Mouse (Mus musculus) midbrain, embryonic 12.5 days (tissue): ENCODE data around the gene Batf2. TPM values are rescaled to one million over a fixed set of nuclear protein-coding genes. Genes with fewer than 3 reads are reported as not detected.

Experiments used
- ATAC-seq: fragments of 200-750 bp; cut with Nextera tagmentation; 2 replicates; pipeline ENCODE4 v1.8.0; 2017; ENCODE audit warnings: low read depth, moderate TSS enrichment, moderate library complexity; ENCODE audit not compliant: low FRiP score
- H3K27ac ChIP-seq: fragments of 300-500 bp; sonication (generic); replicated peaks from 2 replicates; pipeline ENCODE4 v1.5.1; 2016; ENCODE audit warnings: mild to moderate bottlenecking
- H3K27me3 ChIP-seq: fragments of 300-500 bp; sonication (generic); 2 replicates; pipeline ENCODE4 v1.6.1; 2016; ENCODE audit warnings: mild to moderate bottlenecking
- H3K36me3 ChIP-seq: fragments of 300-500 bp; sonication (generic); 2 replicates; pipeline ENCODE4 v1.6.1; 2016
- H3K4me1 ChIP-seq: fragments of 300-500 bp; sonication (generic); 2 replicates; pipeline ENCODE4 v1.6.1; 2016
- H3K4me2 ChIP-seq: fragments of 300-500 bp; sonication (generic); replicated peaks from 2 replicates; pipeline ENCODE4 v1.6.1; 2016; ENCODE audit warnings: mild to moderate bottlenecking, moderate library complexity
- H3K4me3 ChIP-seq: fragments of 300-500 bp; sonication (generic); 2 replicates; pipeline ENCODE4 v1.5.1; 2016; ENCODE audit warnings: mild to moderate bottlenecking
- H3K9ac ChIP-seq: fragments of 300-500 bp; sonication (generic); replicated peaks from 2 replicates; pipeline ENCODE4 v1.6.1; 2016; ENCODE audit warnings: mild to moderate bottlenecking, moderate library complexity
- H3K9me3 ChIP-seq: fragments of 300-500 bp; sonication (generic); 2 replicates; pipeline ENCODE4 v1.6.1; 2016; ENCODE audit warnings: mild to moderate bottlenecking
- WGBS: fragments of 180-500 bp; shearing (Covaris S2); methylation state at CpG from one replicate; pipeline ENCODE4 v1.1.7; 2016; 5-methylcytosine and 5-hydroxymethylcytosine counted together
- polyA plus RNA-seq: library from polyadenylated mRNA; unstranded; fragments of >200 nt; fragmentation: Nextera tagmentation; extraction: Ambion mirVana; gene quantifications from 2 replicates; pipeline ENCODE4 v1.2.1, GENCODE M21; 2016

Batf2 gene
- polyA plus RNA-seq, result not detected in 2 replicates

DNA sequence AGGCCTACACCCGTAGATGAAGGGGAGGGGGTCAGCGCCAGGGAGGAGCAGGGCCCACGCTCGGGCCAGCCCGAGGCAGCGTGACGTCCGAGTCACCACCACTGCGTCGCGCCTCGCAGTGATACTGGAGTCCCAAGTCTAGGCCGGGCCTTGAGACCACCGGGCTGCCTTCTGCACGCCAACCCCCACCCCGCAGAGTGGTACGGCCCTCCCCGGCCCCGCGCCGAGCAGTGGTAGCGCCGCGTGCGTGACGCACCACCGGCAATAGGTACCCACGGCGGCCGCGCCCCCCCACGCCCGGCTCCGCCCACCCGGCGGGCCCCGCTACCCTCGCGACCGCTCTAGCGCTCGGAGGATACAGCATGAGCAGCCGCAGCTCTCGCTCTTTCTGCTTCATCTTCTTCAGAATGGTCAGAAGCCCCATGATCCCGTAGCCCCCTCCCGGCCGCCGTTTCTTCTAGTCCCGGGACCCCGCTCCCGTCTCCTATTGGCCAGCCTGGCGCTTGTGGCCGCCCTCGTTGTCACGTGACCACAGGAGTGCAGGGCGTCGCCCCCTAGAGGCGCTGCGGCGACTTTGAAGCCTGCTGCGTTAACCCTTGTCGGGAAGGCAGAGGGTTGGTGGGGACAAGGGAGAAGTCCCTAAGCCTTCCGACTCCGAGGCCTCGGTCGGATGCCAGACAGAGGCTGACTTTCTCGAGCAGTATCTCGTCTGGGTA is at the start of gene Batf2:
TSS of gene Batf2 (plus strand) at position 306 of the 716 bp plus-strand sequence.
- Histone ChIP-seq H3K27me3 (peaks cover 3% of the 10 kb centered on the region; the same call in 1 of the 2 replicates), H3K27ac (peak within 1 kb of the TSS; percentile 99), H3K4me2 (peak within 1 kb of the TSS; percentile 82), H3K9ac (peak within 1 kb of the TSS; percentile 83), H3K9me3 (no peaks in the 10 kb centered on the region), H3K36me3 (peaks cover 19% of the 10 kb centered on the region), H3K4me1 (peaks cover 9% of the 10 kb centered on the region), H3K4me3 (peak within 1 kb of the TSS; percentile 73)
- ATAC-seq, result peak; percentile 93
- WGBS, result under 1% methylated on average over 55 of the region's 68 CpGs

DNA sequence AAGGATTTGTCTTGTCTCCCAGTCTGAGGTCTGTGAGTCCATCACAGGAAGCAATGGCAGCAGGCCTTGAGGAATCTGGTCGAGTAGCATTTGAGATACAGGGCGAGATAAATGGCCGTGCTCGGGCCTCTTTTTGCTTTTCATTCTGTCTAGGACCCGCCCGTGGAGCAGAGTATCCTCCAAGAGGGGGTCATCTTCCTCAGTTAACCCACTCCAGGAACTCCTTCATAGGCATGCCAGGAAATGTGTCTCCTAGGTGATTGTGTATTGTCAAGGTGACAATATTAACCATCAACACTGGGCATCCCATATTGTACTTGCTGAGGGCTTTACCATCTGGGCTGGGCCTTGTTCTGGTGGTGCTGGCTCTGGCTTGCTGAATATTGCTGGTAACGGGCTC is 46.7 kb upstream of the Batf2 start, which contains the start of gene AC131692.1:
TSS of gene AC131692.1 (plus strand) at position 301 of the 400 bp plus-strand sequence.
- Histone ChIP-seq H3K27ac (no peak within 1 kb of the TSS), H3K4me2 (no peak within 1 kb of the TSS), H3K36me3 (peaks cover 54% of the 10 kb centered on the region), H3K4me3 (no peak within 1 kb of the TSS), H3K9me3 (no peaks in the 10 kb centered on the region), H3K9ac (no peak within 1 kb of the TSS), H3K27me3 (no peaks in the 10 kb centered on the region), H3K4me1 (no peaks in the 10 kb centered on the region)
- WGBS, result 95% methylated on average over 7 of the region's 7 CpGs
- ATAC-seq, result no peak

DNA sequence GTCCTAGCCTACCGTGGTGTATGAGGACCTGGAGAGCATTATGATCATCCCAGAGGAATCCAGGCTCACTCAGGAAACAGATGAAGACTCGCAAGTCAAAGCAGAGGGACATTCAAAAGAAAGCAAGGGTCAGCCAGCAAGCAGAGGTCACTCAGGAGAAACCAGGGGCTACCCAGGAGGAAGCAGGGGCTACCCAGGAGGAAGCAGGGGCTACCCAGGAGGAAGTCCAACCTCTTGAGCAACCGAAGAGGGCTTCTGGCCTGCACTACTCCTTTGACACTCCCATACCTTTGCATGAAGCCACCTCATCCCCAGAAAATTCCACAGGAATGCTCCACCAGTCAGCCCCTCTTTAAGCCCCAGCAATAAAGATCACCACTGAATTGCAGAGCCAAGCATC is 42.9 kb upstream of the Batf2 start:
- WGBS, result 89% methylated on average over 3 of the region's 3 CpGs
- Histone ChIP-seq H3K9me3 (no peaks in the 10 kb centered on the region), H3K27ac (no peak overlapping the region), H3K9ac (no peak overlapping the region), H3K36me3 (peaks cover 27% of the 10 kb centered on the region), H3K4me1 (no peaks in the 10 kb centered on the region), H3K4me3 (no peak overlapping the region), H3K4me2 (no peak overlapping the region), H3K27me3 (no peaks in the 10 kb centered on the region)
- no peak for ATAC-seq

DNA sequence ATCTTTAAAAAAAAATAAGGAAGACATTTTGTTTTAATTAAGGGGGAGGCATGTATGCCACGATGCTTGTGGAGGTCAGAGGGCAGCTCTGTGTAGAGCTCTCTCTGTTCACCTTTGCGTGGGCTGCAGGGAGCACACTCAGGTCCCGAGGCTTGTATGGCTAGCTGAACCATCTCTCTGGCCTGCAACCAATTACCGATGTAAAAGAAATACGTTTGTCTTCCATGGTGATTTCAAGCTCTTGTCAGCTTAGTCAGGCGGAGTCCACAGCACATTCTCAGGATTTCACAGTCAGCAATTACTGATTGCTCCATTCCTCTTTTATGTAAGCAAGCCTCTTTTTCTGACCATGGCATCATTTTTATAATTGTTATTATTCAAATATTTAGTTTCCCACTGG is 39.6 kb upstream of the Batf2 start:
- no peak overlapping the region for H3K27ac ChIP-seq
- no peak overlapping the region for H3K4me2 ChIP-seq
- H3K9me3 ChIP-seq, result no peaks in the 10 kb centered on the region
- no peak for ATAC-seq
- H3K27me3 ChIP-seq, result no peaks in the 10 kb centered on the region
- H3K4me1 ChIP-seq, result no peaks in the 10 kb centered on the region
- H3K9ac ChIP-seq, result no peak overlapping the region
- 83% methylated on average over 6 of the region's 6 CpGs for WGBS
- H3K4me3 ChIP-seq, result no peak overlapping the region
- H3K36me3 ChIP-seq, result peaks cover 5% of the 10 kb centered on the region; the same call in 1 of the 2 replicates

DNA sequence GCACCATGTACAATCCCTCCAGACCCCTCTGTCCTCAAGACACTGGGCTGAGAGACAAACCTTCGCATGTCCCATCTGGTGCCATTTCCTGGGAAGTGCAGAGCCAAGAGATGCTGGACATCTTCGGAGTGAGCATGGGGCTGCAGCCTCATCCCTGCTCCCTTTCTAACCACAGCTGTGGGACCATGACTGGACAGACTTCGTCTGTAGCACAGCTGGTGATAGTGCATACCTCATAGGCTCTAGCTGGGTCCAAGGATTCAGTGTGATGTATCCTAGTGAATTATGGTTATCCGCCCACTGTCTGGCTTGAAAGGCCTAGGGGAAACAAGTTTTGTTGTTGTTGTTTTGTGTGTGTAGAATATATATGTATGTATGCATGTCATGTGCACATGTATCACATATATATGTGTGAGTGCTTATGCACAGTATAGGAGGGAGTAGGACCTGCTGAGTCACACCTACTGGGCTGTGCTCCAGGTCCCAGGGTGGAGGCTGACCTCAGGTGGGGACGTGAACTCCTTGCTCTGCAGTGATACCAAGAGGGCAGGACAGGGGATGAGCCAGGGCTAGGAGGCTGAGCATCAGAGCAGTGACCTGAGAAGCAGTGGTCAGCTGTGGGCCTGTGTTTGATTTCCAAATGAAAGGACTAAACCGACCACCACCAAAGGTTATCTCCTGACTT is 38.5 kb upstream of the Batf2 start:
- Histone ChIP-seq H3K4me2 (no peak overlapping the region), H3K9ac (no peak overlapping the region), H3K4me1 (no peaks in the 10 kb centered on the region), H3K9me3 (no peaks in the 10 kb centered on the region), H3K36me3 (peaks cover 2% of the 10 kb centered on the region; the same call in 1 of the 2 replicates), H3K4me3 (no peak overlapping the region), H3K27me3 (no peaks in the 10 kb centered on the region), H3K27ac (no peak overlapping the region)
- ATAC-seq, result no peak
- 82% methylated on average over 6 of the region's 6 CpGs for WGBS

DNA sequence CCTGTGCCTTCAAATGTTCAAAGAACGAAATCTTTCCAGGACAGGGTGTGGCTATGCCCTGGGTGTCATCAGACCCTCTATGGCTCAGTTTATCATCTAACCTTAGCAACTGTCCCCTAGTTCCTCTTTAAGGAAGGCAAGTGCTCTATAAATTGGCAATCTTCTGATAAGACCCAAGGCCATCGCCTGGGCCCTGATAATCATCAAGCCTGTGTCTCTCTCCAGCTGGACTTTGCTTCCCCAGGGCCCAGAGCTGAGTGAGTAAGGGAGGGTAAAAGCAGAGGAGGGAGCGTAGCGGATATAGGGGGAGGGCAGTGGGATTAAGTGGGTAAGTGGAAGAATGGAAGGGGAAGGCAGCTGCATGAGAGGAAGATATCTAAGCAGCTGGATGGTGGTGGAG is 36.3 kb upstream of the Batf2 start:
- H3K4me2 ChIP-seq, result no peak overlapping the region
- no peaks in the 10 kb centered on the region for H3K4me1 ChIP-seq
- no peak overlapping the region for H3K9ac ChIP-seq
- 0 out of 2 replicates have a peak, but pooled peaks cover 2% of the 10 kb centered on the region for H3K36me3 ChIP-seq
- H3K9me3 ChIP-seq, result no peaks in the 10 kb centered on the region
- 71% methylated on average over 4 of the region's 4 CpGs for WGBS
- ATAC-seq, result no peak
- no peak overlapping the region for H3K4me3 ChIP-seq
- H3K27me3 ChIP-seq, result no peaks in the 10 kb centered on the region
- no peak overlapping the region for H3K27ac ChIP-seq

DNA sequence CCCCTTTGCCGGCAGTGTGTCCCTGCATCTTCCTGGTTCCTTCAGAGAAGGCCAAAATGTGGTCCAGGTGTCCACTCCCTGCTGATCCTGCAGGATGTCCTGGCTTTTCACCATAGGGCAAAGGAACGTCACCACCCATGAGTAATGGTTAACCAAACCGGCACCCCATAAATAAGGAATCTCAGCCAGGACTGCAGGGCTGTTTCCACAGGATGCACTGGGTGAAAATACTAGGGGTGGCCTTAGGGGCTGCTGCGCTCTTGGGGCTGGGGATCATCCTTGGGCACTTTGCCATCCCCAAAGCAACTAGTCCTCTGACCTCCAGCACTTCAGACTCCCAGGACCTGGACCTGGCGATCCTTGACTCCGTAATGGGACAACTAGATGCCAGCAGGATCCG is 35.2 kb upstream of the Batf2 start, which contains the start of gene Naaladl1:
TSS of gene Naaladl1 (plus strand) at position 197 of the 400 bp plus-strand sequence.
- H3K27ac ChIP-seq, result no peak within 1 kb of the TSS
- no peak for ATAC-seq
- H3K4me1 ChIP-seq, result no peaks in the 10 kb centered on the region
- no peak within 1 kb of the TSS for H3K4me2 ChIP-seq
- H3K27me3 ChIP-seq, result no peaks in the 10 kb centered on the region
- H3K36me3 ChIP-seq, result no peaks in the 10 kb centered on the region
- H3K4me3 ChIP-seq, result no peak within 1 kb of the TSS
- H3K9ac ChIP-seq, result no peak within 1 kb of the TSS
- 84% methylated on average over 7 of the region's 7 CpGs for WGBS
- no peaks in the 10 kb centered on the region for H3K9me3 ChIP-seq

DNA sequence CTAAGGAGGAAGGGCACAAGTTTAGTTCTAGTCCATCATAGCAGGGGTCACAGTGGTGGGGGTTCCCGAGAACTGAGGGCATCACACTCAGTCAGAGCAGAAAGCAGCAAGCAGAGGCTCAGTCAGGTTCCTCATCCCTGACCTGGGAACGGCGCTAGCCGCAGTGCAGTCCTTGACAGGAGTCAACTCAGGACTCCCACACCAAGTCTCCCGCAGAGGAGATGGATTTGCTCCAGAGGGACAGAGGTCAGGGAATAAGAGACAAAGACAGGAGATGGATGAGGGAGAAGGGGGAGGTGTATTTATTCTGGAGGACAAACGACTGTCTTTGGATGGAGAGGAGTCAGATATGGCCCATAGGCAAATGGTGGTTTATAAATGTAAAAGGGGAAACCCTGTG is 27.7 kb upstream of the Batf2 start:
- H3K4me3 ChIP-seq, result no peak overlapping the region
- WGBS, result 72% methylated on average over 6 of the region's 6 CpGs
- H3K4me2 ChIP-seq, result no peak overlapping the region
- no peak for ATAC-seq
- peaks cover 24% of the 10 kb centered on the region for H3K36me3 ChIP-seq
- no peaks in the 10 kb centered on the region for H3K27me3 ChIP-seq
- no peaks in the 10 kb centered on the region for H3K9me3 ChIP-seq
- H3K4me1 ChIP-seq, result peaks cover 12% of the 10 kb centered on the region
- no peak overlapping the region for H3K9ac ChIP-seq
- H3K27ac ChIP-seq, result no peak overlapping the region

DNA sequence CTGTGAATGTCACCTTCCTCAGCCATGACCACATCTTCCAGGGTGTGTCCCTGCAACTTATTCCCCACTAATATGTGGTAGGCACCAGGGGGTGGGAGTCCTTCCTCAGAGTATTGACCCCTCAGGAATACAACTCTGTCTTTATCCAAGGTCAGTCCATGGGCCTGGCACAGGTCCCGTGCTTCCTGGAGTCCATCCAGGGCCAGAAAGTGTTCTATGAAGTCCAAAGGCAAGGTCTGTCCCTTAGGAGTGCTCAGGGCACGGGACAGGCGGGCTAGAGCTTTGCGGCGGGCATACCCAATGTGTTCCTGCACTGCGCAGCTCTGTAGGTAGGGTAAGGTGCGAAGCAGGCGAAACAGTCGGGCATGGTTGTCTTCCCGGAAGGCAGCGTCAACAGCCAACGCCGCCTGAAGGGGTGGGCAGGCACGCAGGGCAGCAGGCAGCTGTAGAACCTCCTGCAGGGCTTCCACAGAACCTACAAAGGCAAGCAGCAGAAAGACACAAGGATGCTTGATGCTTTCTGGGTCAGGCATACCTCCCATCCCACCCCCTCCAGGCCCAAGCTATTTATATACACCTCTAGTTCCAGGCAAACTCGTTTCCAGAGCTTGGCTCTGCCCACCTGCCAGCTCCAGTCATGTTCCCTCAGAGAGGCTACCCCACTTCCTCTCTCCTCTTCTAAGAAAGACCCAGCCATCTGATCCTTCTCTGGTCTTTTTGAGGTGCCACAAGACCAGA is 24.5 kb upstream of the Batf2 start:
- Histone ChIP-seq H3K27me3 (no peaks in the 10 kb centered on the region), H3K9ac (no peak overlapping the region), H3K4me1 (peaks cover 23% of the 10 kb centered on the region), H3K36me3 (peaks cover 24% of the 10 kb centered on the region), H3K4me2 (0 out of 2 replicates have a peak overlapping the region, but pooled peaks have one; percentile 95), H3K4me3 (0 out of 2 replicates have a peak overlapping the region, but pooled peaks have one; percentile 89), H3K27ac (no peak overlapping the region), H3K9me3 (no peaks in the 10 kb centered on the region)
- ATAC-seq, result no peak
- 94% methylated on average over 15 of the region's 15 CpGs for WGBS

DNA sequence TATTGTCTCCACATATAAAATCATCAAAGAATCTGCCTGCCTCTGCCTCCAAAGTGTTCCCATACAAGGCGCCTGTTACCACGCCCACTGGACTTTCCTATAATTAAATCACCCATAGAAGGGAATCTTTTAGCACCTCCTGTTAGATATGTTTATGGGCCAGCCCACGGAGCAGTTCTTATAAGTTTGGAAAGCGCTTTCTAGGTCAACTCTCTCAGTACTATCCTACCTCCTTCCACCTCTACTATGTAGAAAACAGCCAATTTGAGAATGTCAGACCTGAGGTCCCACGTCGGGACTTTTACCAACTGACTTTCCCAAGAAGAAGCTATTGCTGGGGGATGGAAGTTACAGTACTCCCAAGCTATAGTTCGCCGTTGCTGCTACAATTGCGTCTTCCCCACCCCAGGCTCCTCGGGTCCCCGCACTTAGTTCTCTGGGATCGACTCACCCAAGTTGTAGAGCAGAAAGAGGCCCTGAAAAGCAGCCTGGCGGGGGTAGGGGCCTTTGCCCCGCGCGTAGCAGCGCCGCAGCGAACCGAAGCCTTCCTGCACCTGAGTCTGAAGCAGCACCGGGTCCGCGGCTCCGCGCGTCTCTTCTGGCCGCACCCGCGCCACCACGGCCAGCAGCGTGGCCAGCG is 23.3 kb upstream of the Batf2 start:
- Histone ChIP-seq H3K9ac (peak overlapping the region; percentile 91), H3K36me3 (peaks cover 24% of the 10 kb centered on the region), H3K27me3 (no peaks in the 10 kb centered on the region), H3K9me3 (no peaks in the 10 kb centered on the region), H3K4me1 (peaks cover 25% of the 10 kb centered on the region), H3K4me3 (peak overlapping the region; percentile 89), H3K27ac (peak overlapping the region; percentile 96), H3K4me2 (peak overlapping the region; percentile 95)
- 5% methylated on average over 32 of the region's 32 CpGs for WGBS
- ATAC-seq, result no peak

DNA sequence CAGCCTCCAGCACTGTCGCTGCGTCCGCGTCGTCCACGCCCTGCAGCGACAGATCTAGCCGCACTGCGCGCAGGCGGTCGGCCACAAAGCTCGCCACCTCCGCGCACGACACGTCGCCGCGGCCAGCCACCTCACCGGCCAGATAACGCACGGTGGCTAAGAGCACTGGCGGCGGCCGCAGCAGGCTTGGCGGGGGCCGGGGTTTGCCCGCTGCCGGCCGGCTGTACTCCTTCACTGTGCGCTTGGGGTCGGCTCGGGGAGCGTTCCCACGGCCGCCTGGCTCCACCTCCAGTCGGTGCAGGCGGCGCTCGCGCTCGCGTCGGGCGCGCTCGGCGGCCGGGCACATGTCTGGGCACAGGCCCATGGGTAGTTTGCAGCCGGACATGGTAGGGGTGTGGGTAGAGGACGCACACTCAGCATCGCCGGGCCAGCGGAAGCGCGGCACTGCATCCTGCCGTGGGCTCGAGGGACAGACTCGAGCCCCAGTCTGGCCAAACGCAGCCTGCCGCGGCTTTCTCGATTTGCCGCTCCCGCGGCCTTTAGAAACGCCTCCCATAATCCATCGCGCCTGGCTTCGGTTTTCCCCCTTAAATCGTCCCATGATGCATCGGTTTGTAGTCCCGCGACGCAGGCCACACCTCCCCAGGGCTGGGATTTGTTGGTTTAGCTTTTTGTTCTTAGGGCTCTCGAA is 22.7 kb upstream of the Batf2 start, which contains the start of gene Sac3d1:
TSS of gene Sac3d1 (minus strand) at position 665 of the 691 bp plus-strand sequence.
- peak within 1 kb of the TSS; percentile 91 for H3K9ac ChIP-seq
- ATAC-seq, result peak; percentile 88
- H3K4me1 ChIP-seq, result peaks cover 25% of the 10 kb centered on the region
- H3K4me2 ChIP-seq, result peak within 1 kb of the TSS; percentile 95
- WGBS, result under 1% methylated on average over 62 of the region's 77 CpGs
- H3K9me3 ChIP-seq, result no peaks in the 10 kb centered on the region
- H3K4me3 ChIP-seq, result peak within 1 kb of the TSS; percentile 89
- no peaks in the 10 kb centered on the region for H3K27me3 ChIP-seq
- H3K27ac ChIP-seq, result peak within 1 kb of the TSS; percentile 96
- peaks cover 24% of the 10 kb centered on the region for H3K36me3 ChIP-seq
